Mouse (Mus musculus): ENCODE data around the gene Gm597. TPM values are rescaled to one million over a fixed set of nuclear protein-coding genes. Genes with fewer than 3 reads are reported as not detected.

Gene Gm597
- polyA plus RNA-seq (2016; fragmentation: Nextera tagmentation; extraction: Ambion mirVana), result not detected in 2 replicates

DNA sequence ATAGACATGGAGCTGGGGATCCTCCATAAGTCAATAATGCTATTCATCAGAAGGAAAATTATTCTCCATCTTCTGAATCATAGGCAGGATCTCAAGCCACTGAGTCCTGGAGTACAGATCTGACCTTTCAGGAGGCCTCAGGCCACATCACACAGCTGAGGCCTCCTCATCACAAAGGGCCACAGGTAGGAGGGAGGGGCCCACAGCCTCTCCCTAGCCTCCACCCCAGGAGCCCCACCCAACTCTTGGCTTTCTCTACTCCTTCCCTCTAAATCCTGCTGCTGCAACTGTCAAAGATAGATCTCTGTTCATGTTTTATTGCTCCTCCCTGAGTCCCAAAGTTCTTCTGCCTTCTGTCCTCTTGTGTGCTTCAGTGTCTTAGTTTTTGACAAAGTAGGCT is at the start of gene Gm597:
Gm597 (minus strand) TSS at position 101 of the 400 bp plus-strand sequence.
- Histone ChIP-seq H3K27me3 (ENCODE audit: insufficient read depth, poor library complexity, severe bottlenecking) (no peaks in the 10 kb centered on the region), H3K4me1 (replicated peaks) (no peaks in the 10 kb centered on the region), H3K36me3 (no peaks in the 10 kb centered on the region), H3K4me3 (no peak within 1 kb of the TSS), H3K27ac (no peak within 1 kb of the TSS), H3K9me3 (no peaks in the 10 kb centered on the region)
- DNase-seq (ENCODE audit: low spot score), result no peak

DNA sequence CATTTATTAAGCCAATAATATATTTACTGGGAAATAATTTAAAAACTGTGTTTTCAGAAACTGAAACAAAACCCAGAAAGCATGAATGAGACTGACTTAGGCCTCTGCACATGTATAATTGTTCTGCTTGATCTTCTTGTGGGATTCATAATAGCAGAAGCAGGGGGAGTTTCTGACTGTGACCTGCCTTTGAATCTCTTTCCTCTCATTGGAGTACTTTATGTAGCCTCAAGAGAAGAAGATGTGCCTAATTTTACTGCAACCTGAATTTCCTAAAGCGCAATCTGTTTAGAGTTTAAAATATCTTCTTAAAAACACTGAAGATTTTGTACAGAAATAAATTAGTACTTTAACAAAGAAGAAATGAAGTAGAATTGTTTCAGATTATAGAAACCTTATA is 27.6 kb upstream of the Gm597 start:
- DNase-seq (ENCODE audit: low spot score), result no peak
- Histone ChIP-seq H3K36me3 (no peaks in the 10 kb centered on the region), H3K27ac (no peak overlapping the region), H3K4me3 (no peak overlapping the region), H3K4me1 (replicated peaks) (no peaks in the 10 kb centered on the region), H3K27me3 (ENCODE audit: insufficient read depth, poor library complexity, severe bottlenecking) (no peaks in the 10 kb centered on the region), H3K9me3 (no peaks in the 10 kb centered on the region)
- 91% methylated on average over 1 of the region's 1 CpGs for WGBS

DNA sequence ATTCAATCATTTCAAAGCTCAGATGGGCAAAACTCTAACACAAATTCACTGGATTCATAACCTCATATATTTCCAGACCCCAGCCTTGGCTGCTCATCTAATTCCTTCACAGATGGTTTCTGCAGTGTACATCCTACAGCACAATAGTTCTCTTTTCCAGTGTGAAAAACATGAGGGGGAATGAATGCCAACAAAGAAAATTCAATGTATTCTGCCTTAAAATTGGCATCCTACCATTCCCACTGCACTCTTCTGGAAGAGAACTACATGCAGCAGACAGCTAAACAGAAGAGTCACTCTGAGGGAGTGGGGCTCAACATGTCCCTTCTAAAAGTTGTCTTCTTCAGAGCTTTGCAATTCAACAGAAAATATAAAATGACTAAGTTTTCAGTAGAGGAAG is 26.6 kb upstream of the Gm597 start:
- Histone ChIP-seq H3K27me3 (ENCODE audit: insufficient read depth, poor library complexity, severe bottlenecking) (no peaks in the 10 kb centered on the region), H3K4me1 (replicated peaks) (no peaks in the 10 kb centered on the region), H3K36me3 (no peaks in the 10 kb centered on the region), H3K9me3 (no peaks in the 10 kb centered on the region), H3K27ac (no peak overlapping the region), H3K4me3 (no peak overlapping the region)
- DNase-seq (ENCODE audit: low spot score), result no peak

DNA sequence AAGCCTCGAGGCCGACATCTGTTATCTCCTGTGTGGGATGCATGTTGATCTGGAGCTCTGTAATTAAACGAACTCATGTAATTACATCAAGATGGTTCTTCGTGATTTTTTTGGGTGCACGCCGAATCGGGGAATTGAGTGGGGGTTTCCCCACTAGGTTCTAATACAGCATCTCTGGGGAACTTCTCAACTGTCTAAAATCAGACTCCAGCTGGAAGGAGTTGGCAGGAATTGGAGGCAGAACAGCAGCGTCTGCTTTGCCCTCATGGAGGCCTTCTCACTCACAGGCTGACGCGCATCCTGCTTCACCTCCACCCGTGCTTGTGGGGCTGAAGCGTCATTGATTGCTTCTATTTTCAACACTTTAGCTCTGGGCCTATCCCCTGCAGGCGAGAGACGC is 20.8 kb upstream of the Gm597 start:
- H3K36me3 ChIP-seq, result no peaks in the 10 kb centered on the region

More for the DNA sequence above, 20.8 kb upstream of the Gm597 start:
- no peak for DNase-seq (ENCODE audit: low spot score)
- H3K4me3 ChIP-seq, result no peak overlapping the region
- 93% methylated on average over 14 of the region's 14 CpGs for WGBS
- H3K9me3 ChIP-seq, result no peaks in the 10 kb centered on the region
- no peaks in the 10 kb centered on the region for H3K4me1 ChIP-seq (replicated peaks)
- no peak overlapping the region for H3K27ac ChIP-seq
- no peaks in the 10 kb centered on the region for H3K27me3 ChIP-seq (ENCODE audit: insufficient read depth, poor library complexity, severe bottlenecking)
